Mouse (Mus musculus) intestine, postnatal 0 days (tissue): ENCODE data around the gene Stxbp5. TPM values are rescaled to one million over a fixed set of nuclear protein-coding genes. Genes with fewer than 3 reads are reported as not detected.
A peak's percentile ranks its signal among the peaks of the same experiment; 100 is the strongest.

Source experiments
- ATAC-seq: fragments of 200-750 bp; cut with Nextera tagmentation; 2 replicates; pipeline ENCODE4 v1.8.0; 2017; ENCODE audit warnings: mild to moderate bottlenecking, moderate TSS enrichment, moderate library complexity
- H3K27ac ChIP-seq: fragments of 300-500 bp; sonication (generic); 2 replicates; pipeline ENCODE4 v1.5.1; 2014; ENCODE audit warnings: mild to moderate bottlenecking, low read depth, low read length, moderate library complexity
- H3K27me3 ChIP-seq: fragments of 300-500 bp; sonication (generic); replicated peaks from 2 replicates; pipeline ENCODE4 v1.6.1; 2014; ENCODE audit warnings: low read length, mixed read lengths; ENCODE audit not compliant: control insufficient read depth, insufficient read depth
- H3K36me3 ChIP-seq: fragments of 300-500 bp; sonication (generic); 2 replicates; pipeline ENCODE4 v1.6.1; 2014; ENCODE audit warnings: mild to moderate bottlenecking, moderate library complexity; ENCODE audit not compliant: control insufficient read depth, insufficient read depth
- H3K4me1 ChIP-seq: fragments of 300-500 bp; sonication (generic); replicated peaks from 2 replicates; pipeline ENCODE4 v1.6.1; 2014; ENCODE audit warnings: antibody characterized with exemption, low read length, mixed read lengths; ENCODE audit not compliant: control insufficient read depth, insufficient read depth
- H3K4me2 ChIP-seq: fragments of 300-500 bp; sonication (generic); replicated peaks from 2 replicates; pipeline ENCODE4 v1.6.1; 2014; ENCODE audit warnings: low read depth, mild to moderate bottlenecking, moderate library complexity
- H3K4me3 ChIP-seq: fragments of 300-500 bp; sonication (generic); 2 replicates; pipeline ENCODE4 v1.5.1; 2014; ENCODE audit warnings: low read depth, low read length
- H3K9ac ChIP-seq: fragments of 300-500 bp; sonication (generic); 2 replicates; pipeline ENCODE4 v1.6.1; 2014; ENCODE audit warnings: mild to moderate bottlenecking, low read depth, low read length
- H3K9me3 ChIP-seq: fragments of 300-500 bp; sonication (generic); 2 replicates; pipeline ENCODE4 v1.6.1; 2016; ENCODE audit warnings: mixed run types; ENCODE audit not compliant: control insufficient read depth
- CTCF ChIP-seq: sonication (generic); IDR thresholded peaks from 2 replicates; pipeline ENCODE4 v1.5.1; 2016; ENCODE audit warnings: low read depth, mild to moderate bottlenecking, control low read depth, antibody characterized with exemption, moderate library complexity
- WGBS: fragments of 180-500 bp; shearing (Covaris S2); extraction: QIAGEN DNeasy Blood & Tissue Kit; methylation state at CpG from one replicate; pipeline ENCODE4 v1.1.7; 2014; 5-methylcytosine and 5-hydroxymethylcytosine counted together
- polyA plus RNA-seq: library from polyadenylated mRNA; unstranded; fragments of >200 nt; fragmentation: Nextera tagmentation; extraction: Ambion mirVana; gene quantifications from 2 replicates; pipeline ENCODE4 v1.2.1, GENCODE M21; 2015

The Stxbp5 gene
- polyA plus RNA-seq, 1 experiment from 2014 or later = 3.9 TPM

DNA sequence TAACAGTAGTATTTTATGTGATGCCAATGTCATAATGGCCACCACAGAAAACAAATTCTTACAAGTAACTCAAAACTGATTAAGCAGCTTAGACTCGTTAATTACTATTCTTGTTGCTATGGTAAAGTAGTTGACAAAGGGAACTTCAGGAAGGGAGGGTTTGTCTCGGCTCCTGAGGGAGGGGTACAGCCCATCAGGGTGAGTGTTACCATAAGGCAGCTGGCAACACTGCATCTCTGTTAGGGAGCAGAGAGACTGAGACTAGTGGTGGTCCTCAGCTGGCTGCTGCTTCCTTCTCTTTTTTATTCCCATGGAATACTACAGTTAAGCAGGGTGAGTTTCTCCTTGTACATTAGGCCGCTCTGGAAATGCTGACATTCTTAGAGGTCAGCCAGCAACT, 95.5 kb downstream of the Stxbp5 start:
- peaks cover 10% of the 10 kb centered on the region; the same call in 1 of the 2 replicates for H3K36me3 ChIP-seq
- 75% methylated on average over 3 of the region's 3 CpGs for WGBS
- no peak overlapping the region for H3K4me2 ChIP-seq
- H3K4me3 ChIP-seq = no peak overlapping the region
- no peaks in the 10 kb centered on the region for H3K4me1 ChIP-seq
- H3K9me3 ChIP-seq = no peaks in the 10 kb centered on the region
- TF ChIP-seq CTCF = no peak
- H3K27ac ChIP-seq = no peak overlapping the region
- H3K9ac ChIP-seq = no peak overlapping the region
- no peak for ATAC-seq
- no peaks in the 10 kb centered on the region for H3K27me3 ChIP-seq

GRCm38 (mm10) chr10:9803126-9803525, 97.8 kb downstream of the Stxbp5 start:
- Histone ChIP-seq H3K9ac (no peak overlapping the region), H3K27ac (no peak overlapping the region), H3K4me2 (no peak overlapping the region), H3K4me1 (no peaks in the 10 kb centered on the region), H3K9me3 (no peaks in the 10 kb centered on the region), H3K36me3 (peaks cover 11% of the 10 kb centered on the region), H3K4me3 (no peak overlapping the region), H3K27me3 (no peaks in the 10 kb centered on the region)
- no peak for TF ChIP-seq CTCF
- no peak for ATAC-seq
- WGBS = 63% methylated on average over 2 of the region's 2 CpGs

- Histone ChIP-seq H3K4me1 (no peaks in the 10 kb centered on the region), H3K36me3 (peaks cover 23% of the 10 kb centered on the region), H3K27ac (0 out of 2 replicates have a peak overlapping the region, but pooled peaks have one; percentile 28), H3K4me3 (no peak overlapping the region), H3K9me3 (no peaks in the 10 kb centered on the region), H3K9ac (no peak overlapping the region), H3K4me2 (no peak overlapping the region), H3K27me3 (no peaks in the 10 kb centered on the region)
- no peak for TF ChIP-seq CTCF
- WGBS = 49% methylated on average over 1 of the region's 1 CpGs
- peak; percentile 65 for ATAC-seq
These were observed 99.3 kb downstream of the Stxbp5 start for GRCm38 (mm10) chr10:9801571-9801970.

DNA sequence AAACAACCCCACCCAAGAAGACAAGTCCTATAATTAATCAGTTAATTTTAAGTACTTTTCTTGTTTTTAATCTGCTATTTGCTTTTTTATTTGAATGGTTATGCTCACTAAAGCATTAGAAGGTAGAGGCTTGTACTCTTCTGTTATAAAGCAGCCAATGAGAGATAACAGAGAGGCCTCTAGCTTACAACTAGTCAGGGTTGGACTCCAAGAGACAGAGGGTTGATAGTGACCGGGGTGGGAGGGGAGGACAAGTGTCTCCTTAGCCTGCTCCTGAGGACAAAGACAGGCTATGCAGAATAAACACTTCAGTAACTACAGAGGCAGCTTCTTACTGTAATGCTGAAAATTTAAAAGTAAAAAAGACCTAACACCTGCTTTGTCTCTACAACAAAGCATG, 101.8 kb downstream of the Stxbp5 start:
- no peaks in the 10 kb centered on the region for H3K27me3 ChIP-seq
- H3K4me2 ChIP-seq = no peak overlapping the region
- no peak overlapping the region for H3K27ac ChIP-seq
- H3K9ac ChIP-seq = no peak overlapping the region
- ATAC-seq = no peak
- H3K4me3 ChIP-seq = no peak overlapping the region
- peaks cover 20% of the 10 kb centered on the region; the same call in 1 of the 2 replicates for H3K36me3 ChIP-seq
- no peak for TF ChIP-seq CTCF
- WGBS = 44% methylated on average over 1 of the region's 1 CpGs
- no peaks in the 10 kb centered on the region for H3K9me3 ChIP-seq
- H3K4me1 ChIP-seq = no peaks in the 10 kb centered on the region

DNA sequence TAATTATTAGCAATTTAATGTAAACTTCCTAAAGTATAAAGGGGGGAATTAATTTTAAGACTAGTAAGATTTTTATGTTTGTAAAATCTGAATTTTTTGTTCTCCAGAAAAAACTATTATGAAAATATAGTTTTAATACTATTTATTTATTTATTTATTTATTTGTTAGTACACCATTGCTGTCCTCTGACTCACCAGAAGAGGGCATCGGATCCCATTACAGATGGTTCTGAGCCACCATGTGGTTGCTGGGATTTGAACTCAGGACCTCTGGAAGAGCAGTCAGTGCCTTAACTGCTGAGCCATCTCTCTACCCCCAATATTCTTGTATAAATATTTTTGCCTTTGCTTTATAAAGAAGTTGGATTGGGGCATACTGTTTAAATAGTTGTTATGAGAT, 104.5 kb downstream of the Stxbp5 start:
- Histone ChIP-seq H3K4me3 (no peak overlapping the region), H3K36me3 (peaks cover 24% of the 10 kb centered on the region; the same call in 1 of the 2 replicates), H3K27me3 (no peaks in the 10 kb centered on the region), H3K9ac (no peak overlapping the region), H3K4me1 (no peaks in the 10 kb centered on the region), H3K4me2 (no peak overlapping the region), H3K27ac (no peak overlapping the region), H3K9me3 (no peaks in the 10 kb centered on the region)
- WGBS = 100% methylated on average over 1 of the region's 1 CpGs
- no peak for ATAC-seq
- peak; percentile 15; the same call in 1 of the 2 replicates for TF ChIP-seq CTCF

DNA sequence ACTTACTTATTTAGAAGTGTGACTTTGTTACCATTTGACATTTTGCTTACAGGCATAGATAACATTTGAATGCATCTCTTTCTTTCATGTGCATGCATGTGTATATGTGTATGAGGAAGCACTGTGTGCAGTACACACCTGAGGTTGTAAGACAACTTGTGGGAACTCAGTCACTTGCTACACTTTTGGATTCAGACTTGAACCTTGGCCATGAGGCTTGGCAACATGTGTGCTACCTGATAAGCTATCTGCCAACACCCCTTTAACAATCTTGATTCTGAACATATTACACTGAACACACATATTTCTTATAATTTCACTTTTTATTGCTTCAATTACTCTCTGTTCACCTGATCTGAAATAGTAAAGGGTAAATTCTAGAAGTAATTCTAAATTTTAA, 106.5 kb downstream of the Stxbp5 start:
- Histone ChIP-seq H3K4me2 (no peak overlapping the region), H3K27ac (no peak overlapping the region), H3K9me3 (no peaks in the 10 kb centered on the region), H3K4me1 (no peaks in the 10 kb centered on the region), H3K27me3 (no peaks in the 10 kb centered on the region), H3K4me3 (no peak overlapping the region), H3K36me3 (peaks cover 27% of the 10 kb centered on the region; the same call in 1 of the 2 replicates), H3K9ac (no peak overlapping the region)
- no peak for TF ChIP-seq CTCF
- no peak for ATAC-seq

GRCm38 (mm10) chr10:9790947-9791346, 109.9 kb downstream of the Stxbp5 start:
- Histone ChIP-seq H3K4me2 (no peak overlapping the region), H3K27ac (no peak overlapping the region), H3K9me3 (no peaks in the 10 kb centered on the region), H3K9ac (no peak overlapping the region), H3K36me3 (peaks cover 18% of the 10 kb centered on the region; the same call in 1 of the 2 replicates), H3K4me1 (no peaks in the 10 kb centered on the region), H3K27me3 (no peaks in the 10 kb centered on the region), H3K4me3 (no peak overlapping the region)
- 89% methylated on average over 3 of the region's 3 CpGs for WGBS
- ATAC-seq = no peak
- TF ChIP-seq CTCF = peak; percentile 52
